Mouse (Mus musculus) spleen, adult 2 months (tissue): Measurements from ENCODE around the gene Comp. TPM values are rescaled to one million over a fixed set of nuclear protein-coding genes. Genes with fewer than 3 reads are reported as not detected.

Source experiments
- DNase-seq, 2 experiments: peaks; one replicate each; pipeline versions ENCODE4 v3.0.0 to v3.0.0-alpha.2; 2012 to 2021; ENCODE audit warnings: low spot score in 2 of 2, low read depth in 1 of 2
- H3K27ac ChIP-seq: fragments of 200-500 bp; 2 replicates; pipeline ENCODE4 v1.5.1; 2012; ENCODE audit warnings: low read length, inconsistent platforms; ENCODE audit not compliant: insufficient read depth
- H3K27me3 ChIP-seq: fragments of 200-500 bp; 2 replicates; pipeline ENCODE4 v1.6.1; 2012; ENCODE audit warnings: mild to moderate bottlenecking, moderate library complexity, low read length, inconsistent platforms; ENCODE audit not compliant: control insufficient read depth, insufficient read depth
- H3K36me3 ChIP-seq: fragments of 200-500 bp; 2 replicates; pipeline ENCODE4 v1.6.1; 2012; ENCODE audit warnings: mild to moderate bottlenecking, low read length, inconsistent platforms; ENCODE audit not compliant: control insufficient read depth, insufficient read depth
- H3K4me1 ChIP-seq: fragments of 200-500 bp; 2 replicates; pipeline ENCODE4 v1.6.1; 2011; ENCODE audit warnings: inconsistent platforms; ENCODE audit not compliant: control insufficient read depth, insufficient read depth, insufficient read length
- H3K4me3 ChIP-seq: fragments of 200-500 bp; 2 replicates; pipeline ENCODE4 v1.5.1; 2011; ENCODE audit warnings: mild to moderate bottlenecking, inconsistent platforms; ENCODE audit not compliant: insufficient read depth, insufficient read length; ENCODE audit errors: extremely low read depth
- CTCF ChIP-seq: fragments of 200-500 bp; IDR thresholded peaks from 2 replicates; pipeline ENCODE4 v1.5.1; 2011; ENCODE audit warnings: mild to moderate bottlenecking, inconsistent platforms; ENCODE audit not compliant: insufficient read depth, insufficient read length, insufficient replicate concordance; ENCODE audit errors: extremely low read depth
- POLR2A ChIP-seq: fragments of 200-500 bp; IDR thresholded peaks from 2 replicates; pipeline ENCODE4 v1.6.1; 2011; ENCODE audit warnings: low read depth, low read length, inconsistent platforms
- WGBS: fragments of 180-500 bp; shearing (Covaris S2); methylation state at CpG from one replicate; pipeline ENCODE4 v1.1.7; 2018; 5-methylcytosine and 5-hydroxymethylcytosine counted together
- polyA plus RNA-seq: library from polyadenylated mRNA; depleted of rRNA; stranded (reverse); fragments of >200 nt; gene quantifications from 2 replicates; pipeline ENCODE4 v1.2.3, GENCODE M21; 2012

The Comp gene
- polyA plus RNA-seq, 1 experiment = 0.46 TPM

GRCm38 (mm10) chr8:70352657-70353151 is 20.7 kb upstream of the Comp start:
- Histone ChIP-seq H3K27me3 (no peaks in the 10 kb centered on the region), H3K4me1 (peaks cover 30% of the 10 kb centered on the region; the same call in 1 of the 2 replicates), H3K27ac (peak overlapping the region; percentile 78), H3K4me3 (peak overlapping the region; percentile 90), H3K36me3 (no peaks in the 10 kb centered on the region)
- whole genome bisulfite sequencing = under 1% methylated on average over 59 of the region's 64 CpGs
- DNase-seq = no peak
- TF ChIP-seq CTCF = no peak
- TF ChIP-seq POLR2A = no peak

DNA sequence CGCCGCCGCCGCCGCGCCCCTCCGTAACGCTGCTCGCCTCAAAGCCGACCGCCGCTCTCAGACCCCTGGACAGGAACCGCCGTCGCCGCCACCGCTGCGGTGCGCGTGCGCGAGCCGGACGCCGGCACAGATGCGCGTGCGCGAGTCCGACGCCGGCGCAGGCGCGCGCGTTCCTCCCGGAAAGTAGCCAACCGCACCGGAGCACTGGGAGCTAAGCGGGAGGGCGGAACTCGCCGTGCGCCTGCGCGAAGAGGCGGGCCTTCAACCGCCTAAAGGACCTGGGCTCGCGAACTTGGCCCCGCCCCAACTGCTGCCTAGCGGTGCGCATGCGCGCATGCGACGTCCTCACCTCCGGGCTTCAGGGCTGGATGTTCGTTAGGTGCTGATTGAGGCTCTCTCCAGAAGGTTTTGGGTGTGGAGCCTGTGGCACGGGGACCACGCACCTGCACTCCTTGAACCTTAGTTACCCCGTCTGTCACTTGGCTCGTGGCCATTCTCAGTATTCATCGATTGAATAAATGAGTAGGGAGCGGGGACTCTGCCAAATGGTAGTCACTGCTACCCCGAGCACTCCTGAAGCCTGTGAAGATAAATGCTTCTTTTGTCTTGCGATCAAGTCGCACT is 20.1 kb upstream of the Comp start, which contains the start of gene Upf1:
Upf1 (minus strand) TSS at position 85 of the 624 bp plus-strand sequence.
- Histone ChIP-seq H3K36me3 (no peaks in the 10 kb centered on the region), H3K27ac (peak within 1 kb of the TSS; percentile 78), H3K27me3 (no peaks in the 10 kb centered on the region), H3K4me3 (peak within 1 kb of the TSS; percentile 90), H3K4me1 (peaks cover 30% of the 10 kb centered on the region; the same call in 1 of the 2 replicates)
- DNase-seq = peak; percentile 96 to 99
- WGBS = under 1% methylated on average over 57 of the region's 69 CpGs
- peak; percentile 25 for TF ChIP-seq POLR2A
- no peak for TF ChIP-seq CTCF

- Histone ChIP-seq H3K27me3 (no peaks in the 10 kb centered on the region), H3K4me1 (peaks cover 26% of the 10 kb centered on the region; the same call in 1 of the 2 replicates)
Observed at GRCm38 (mm10) chr8:70354004-70354403, 19.4 kb upstream of the Comp start.

GRCm38 (mm10) chr8:70356111-70356510 is 17.2 kb upstream of the Comp start:
- WGBS = 79% methylated on average over 1 of the region's 1 CpGs
- H3K4me3 ChIP-seq = no peak overlapping the region
- H3K36me3 ChIP-seq = no peaks in the 10 kb centered on the region
- H3K27ac ChIP-seq = no peak overlapping the region
- TF ChIP-seq POLR2A (no peak), CTCF (no peak)
- DNase-seq = no peak
- H3K27me3 ChIP-seq = no peaks in the 10 kb centered on the region
- H3K4me1 ChIP-seq = peaks cover 18% of the 10 kb centered on the region; the same call in 1 of the 2 replicates

More at GRCm38 (mm10) chr8:70354004-70354403, 19.4 kb upstream of the Comp start:
- Histone ChIP-seq H3K36me3 (no peaks in the 10 kb centered on the region), H3K27ac (no peak overlapping the region; the same call in 1 of the 2 replicates), H3K4me3 (peak overlapping the region; percentile 54; the same call in 1 of the 2 replicates)
- TF ChIP-seq CTCF = no peak
- no peak for TF ChIP-seq POLR2A
- no peak for DNase-seq
- WGBS = 18% methylated on average over 4 of the region's 4 CpGs

DNA sequence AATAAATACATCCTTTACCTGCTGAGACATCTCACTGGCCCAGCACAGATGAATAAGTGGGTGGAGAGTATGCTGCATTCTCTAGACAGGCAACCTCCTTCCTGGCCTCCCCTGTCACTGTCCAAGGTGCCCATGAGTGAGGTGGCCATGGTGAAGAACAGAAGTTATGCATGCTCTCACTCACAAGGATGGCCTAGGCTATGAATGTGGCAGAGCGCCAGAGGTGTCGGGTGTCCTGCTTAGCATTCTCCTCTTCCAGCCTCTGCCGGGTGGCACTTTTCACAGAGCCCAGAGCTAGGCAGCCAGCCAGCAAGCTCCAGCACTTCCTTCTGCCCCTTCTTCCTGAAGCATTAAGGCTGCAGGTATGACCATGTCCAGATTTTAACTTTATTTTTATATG is 13.9 kb upstream of the Comp start:
- Histone ChIP-seq H3K27me3 (no peaks in the 10 kb centered on the region), H3K4me3 (no peak overlapping the region), H3K27ac (no peak overlapping the region), H3K36me3 (no peaks in the 10 kb centered on the region), H3K4me1 (no peaks in the 10 kb centered on the region)
- DNase-seq = no peak
- no peak for TF ChIP-seq CTCF
- TF ChIP-seq POLR2A = no peak
- 81% methylated on average over 3 of the region's 3 CpGs for WGBS

GRCm38 (mm10) chr8:70360769-70361168 is 12.6 kb upstream of the Comp start:
- TF ChIP-seq CTCF (no peak), POLR2A (no peak)
- Histone ChIP-seq H3K4me3 (no peak overlapping the region), H3K36me3 (no peaks in the 10 kb centered on the region), H3K4me1 (no peaks in the 10 kb centered on the region), H3K27ac (no peak overlapping the region), H3K27me3 (no peaks in the 10 kb centered on the region)
- DNase-seq = no peak
- WGBS = 60% methylated on average over 4 of the region's 4 CpGs
